Mouse (Mus musculus): ENCODE measurements at regions not wholly inside any gene's neighbourhood (a gene's known extent, or its start where the extent isn't known, plus 50 kb on each side); places are given as distances from the start of the nearest gene placed in this dataset.
A peak's percentile ranks its signal among the peaks of the same experiment; 100 is the strongest.

- no peak for DNase-seq
Observed at GRCm38 (mm10) chr5:72245382-72245781, 77.4 kb upstream of the Commd8 start.

- peak; percentile 80 to 83 for DNase-seq
Observed at GRCm38 (mm10) chr5:72244134-72244533, 76.1 kb upstream of the Commd8 start.

GRCm38 (mm10) chr5:72242981-72243380 lies 75.0 kb upstream of the Commd8 start:
- DNase-seq, result no peak

- DNase-seq, result no peak
Observed at GRCm38 (mm10) chr5:72241451-72241850, 73.5 kb upstream of the Commd8 start.

- DNase-seq, result no peak
Observed at GRCm38 (mm10) chr5:72240271-72240670, 72.3 kb upstream of the Commd8 start.

- no peak for DNase-seq
Observed at GRCm38 (mm10) chr5:72227002-72227401, 59.0 kb upstream of the Commd8 start.

GRCm38 (mm10) chr5:72225576-72226298 lies 57.7 kb upstream of the Commd8 start:
- DNase-seq, result no peak

GRCm38 (mm10) chr5:72225056-72225455 lies 57.1 kb upstream of the Commd8 start:
- no peak for DNase-seq

- DNase-seq, result peak; percentile 47 to 49
Observed at GRCm38 (mm10) chr5:72224551-72224966, 56.6 kb upstream of the Commd8 start.

- DNase-seq, result no peak
Observed at GRCm38 (mm10) chr5:72222902-72223301, 54.9 kb upstream of the Commd8 start.

- peak; percentile 69 to 75 for DNase-seq
Observed at GRCm38 (mm10) chr5:72219697-72220096, 51.7 kb upstream of the Commd8 start.

GRCm38 (mm10) chr5:72219248-72219647 lies 51.3 kb upstream of the Commd8 start:
- DNase-seq, result no peak

All from heart, adult 18-20 months (tissue).